Mouse (Mus musculus): ENCODE measurements around the gene Lrrn4. TPM values are rescaled to one million over a fixed set of nuclear protein-coding genes. Genes with fewer than 3 reads are reported as not detected.

Lrrn4 gene
- total RNA-seq (2022), result 1 to 10 TPM; 3.5 to 9.4 (median 5.5) TPM

DNA sequence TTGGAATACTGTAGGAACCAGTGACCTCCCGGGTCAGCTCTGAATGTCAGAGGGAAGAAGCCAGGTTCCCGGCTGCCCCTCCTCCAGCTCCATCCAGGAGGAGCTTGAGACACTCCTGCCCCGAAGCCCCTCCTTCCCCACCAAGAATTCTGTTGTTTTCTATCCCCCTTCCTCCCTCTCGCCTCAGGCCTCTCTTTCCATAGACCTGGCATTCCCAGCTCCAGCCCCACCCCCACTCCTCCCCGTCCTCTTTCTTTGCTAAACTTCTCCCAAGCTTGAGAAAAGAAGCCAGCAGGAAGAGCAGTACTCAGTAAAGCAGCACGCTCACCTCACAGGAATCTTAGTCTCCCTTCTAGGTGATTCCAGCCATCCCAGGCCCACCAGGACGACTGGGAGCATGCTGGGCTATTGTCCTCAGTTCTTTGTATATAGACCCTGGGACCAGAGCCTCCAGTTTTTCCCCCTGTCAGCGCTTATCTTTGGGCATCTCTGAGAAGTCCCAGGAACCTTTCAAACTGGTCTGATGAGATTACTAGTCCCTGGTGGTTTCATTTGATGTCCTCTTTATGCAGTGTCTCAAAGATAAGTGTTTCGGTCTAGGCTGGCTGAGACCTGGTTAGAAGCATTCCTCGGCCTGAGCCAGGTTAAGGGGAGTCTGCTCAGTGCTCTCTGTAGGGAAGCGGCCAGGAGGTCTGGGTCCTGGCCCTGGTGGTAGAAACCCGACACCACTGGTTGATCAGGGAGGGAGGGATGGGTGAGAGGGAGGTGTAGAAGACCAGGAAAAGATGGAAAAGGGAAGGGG lies at the start of gene Lrrn4:
TSS of gene Lrrn4 (minus strand) at position 48 of the 802 bp plus-strand sequence.
- no peak for DNase-seq (ENCODE audit: low spot score)

DNA sequence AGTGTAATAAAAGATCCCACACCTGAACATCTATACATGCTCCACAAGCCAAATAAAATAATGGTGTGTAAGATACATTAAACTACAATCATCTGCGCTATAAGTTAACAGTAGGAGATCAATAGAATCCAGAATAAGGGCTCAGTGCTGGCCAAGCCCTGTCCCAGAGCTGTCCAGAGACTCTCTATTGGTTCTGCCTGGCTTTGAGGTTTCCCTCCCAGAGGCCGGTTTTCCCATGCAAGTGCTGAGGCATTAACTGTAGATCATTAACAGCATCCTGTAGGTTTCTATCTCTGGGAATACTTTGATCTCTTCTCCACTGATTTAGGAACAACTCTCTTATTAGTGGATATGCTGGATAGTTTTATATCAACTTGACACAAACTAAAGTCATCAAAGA lies 48.3 kb upstream of the Lrrn4 start:
- no peak for DNase-seq (ENCODE audit: low spot score)

DNA sequence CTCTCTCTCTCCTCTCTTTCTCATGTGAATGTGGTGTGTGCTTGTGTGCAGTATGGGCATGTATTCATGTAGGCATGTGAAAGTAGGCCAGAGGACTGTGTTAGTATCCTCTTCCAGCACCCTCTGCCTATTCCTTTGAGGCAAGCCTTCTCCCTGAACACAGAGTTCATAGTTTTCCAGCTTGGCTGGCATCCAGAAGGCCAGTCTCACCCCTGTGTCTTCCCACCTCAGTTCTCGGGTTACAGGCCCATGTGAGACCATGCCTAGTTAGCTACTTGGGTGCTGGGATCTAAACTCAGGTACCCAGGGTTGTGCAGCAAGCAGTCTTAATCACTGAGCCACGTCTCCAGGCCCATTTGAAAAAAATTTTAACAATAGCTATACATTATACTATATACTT lies 47.2 kb upstream of the Lrrn4 start:
- no peak for DNase-seq (ENCODE audit: low spot score)

DNA sequence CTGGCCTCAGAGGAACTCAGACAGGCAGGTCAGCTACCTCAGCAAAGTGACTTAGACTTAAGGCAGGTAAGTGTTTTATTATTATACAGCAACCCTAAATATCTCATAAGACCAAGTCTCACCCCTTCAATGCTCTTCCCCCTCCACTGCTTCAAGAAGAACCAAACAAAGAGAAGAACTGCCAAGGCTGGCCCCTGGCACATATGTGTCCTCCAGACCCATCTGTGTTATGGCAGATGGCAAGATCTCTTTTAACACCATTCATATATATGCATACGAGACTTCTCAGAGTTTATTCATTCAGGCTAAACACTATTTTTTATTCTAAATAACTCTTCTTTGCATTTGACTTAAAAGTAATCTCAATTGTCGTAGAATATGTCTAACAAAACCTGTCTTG lies 46.6 kb upstream of the Lrrn4 start:
- no peak for DNase-seq (ENCODE audit: low spot score)

DNA sequence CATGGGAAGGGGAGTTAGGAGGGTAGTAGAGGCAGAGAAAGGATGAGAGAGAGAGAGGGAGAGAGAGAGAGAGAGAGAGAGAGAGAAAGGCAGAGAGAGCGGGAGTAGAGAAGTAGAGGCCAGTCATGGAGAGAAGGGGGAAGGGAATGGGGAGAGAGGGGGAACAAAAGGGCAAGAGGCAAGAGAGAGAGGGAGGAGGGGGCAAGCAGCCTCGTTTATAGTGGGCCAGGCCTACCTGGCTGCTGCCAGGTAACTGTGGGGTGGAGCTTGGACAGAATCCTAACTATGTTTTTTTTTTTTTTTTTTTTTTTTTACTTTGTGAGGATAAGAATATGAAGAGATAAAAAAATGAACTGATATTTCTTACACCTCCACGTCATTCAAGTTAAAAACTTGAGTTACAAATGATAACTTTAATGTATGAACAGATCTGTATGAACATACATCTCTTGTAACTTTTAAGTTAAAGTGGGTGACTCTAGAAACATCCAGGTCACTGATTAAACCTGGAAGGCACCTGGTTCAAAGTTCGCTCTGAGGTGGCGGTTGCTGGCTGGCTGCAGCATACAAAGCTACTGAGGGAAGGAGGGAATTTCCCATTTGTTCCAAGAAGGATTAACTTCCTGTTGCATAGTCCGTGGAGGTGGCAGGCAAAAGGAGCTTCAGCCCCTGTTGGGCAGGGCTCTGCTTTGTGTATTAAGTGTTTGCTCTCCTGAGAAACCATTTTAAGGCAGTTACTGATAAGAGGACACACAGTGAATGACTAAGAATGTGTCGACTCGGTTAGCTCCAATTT lies 42.8 kb upstream of the Lrrn4 start:
- DNase-seq (ENCODE audit: low spot score), result no peak

DNA sequence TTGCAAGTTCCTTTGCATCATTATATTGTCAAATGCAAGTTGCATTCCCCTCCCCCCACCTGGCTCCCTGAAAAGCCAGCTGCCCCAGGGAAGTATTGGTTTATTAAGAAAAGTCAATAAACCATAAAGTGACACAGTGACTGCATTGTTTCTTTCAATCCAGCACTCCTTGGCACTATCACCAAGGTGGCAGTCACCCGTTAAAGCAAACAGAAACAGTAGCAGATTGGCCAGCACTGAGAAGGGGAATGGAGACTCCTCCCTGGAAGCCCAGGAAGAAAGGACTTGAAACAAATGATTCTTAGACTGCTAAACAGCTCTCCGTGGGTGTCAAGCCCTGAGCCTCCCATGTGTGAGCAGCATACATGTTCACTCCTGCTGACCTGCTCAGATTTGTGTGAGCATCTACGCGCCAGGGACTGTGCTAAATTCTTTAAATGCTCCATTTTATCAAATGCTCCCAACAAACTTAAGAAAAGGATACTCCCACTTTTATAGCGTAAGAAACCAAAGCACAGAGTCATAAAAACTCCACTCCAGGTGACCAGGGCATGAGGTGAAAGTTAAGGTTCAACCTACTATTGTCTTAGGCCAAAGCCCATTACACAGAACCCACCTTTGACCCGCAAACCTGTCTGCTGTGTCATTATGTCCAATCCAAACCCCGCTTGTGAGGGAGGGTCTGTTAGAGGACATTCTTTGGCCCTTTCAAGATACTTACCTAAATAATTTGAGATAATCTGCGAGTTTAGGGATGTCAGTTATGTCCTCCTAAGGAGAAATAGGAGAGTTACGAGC lies 41.6 kb upstream of the Lrrn4 start:
- DNase-seq (ENCODE audit: low spot score), result no peak

DNA sequence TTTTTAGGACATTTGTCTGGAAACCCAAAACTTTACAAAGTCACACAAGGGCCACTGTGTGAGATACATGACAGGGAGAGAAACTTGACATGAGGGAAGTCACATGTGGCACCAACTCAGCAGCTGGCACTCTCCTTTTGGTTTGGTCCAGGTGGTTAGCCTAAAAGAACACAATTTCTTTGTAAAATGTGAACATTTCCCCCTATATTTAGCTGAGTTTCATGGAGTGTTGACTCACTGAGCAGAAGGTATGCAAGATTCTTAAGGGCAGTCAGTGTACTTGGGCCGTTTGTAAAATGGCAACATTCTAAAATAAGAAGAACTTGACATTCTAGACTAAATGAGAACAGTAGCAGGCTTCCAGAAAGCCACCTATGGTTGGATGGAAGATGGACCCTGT lies 34.1 kb upstream of the Lrrn4 start:
- DNase-seq (ENCODE audit: low spot score), result no peak

DNA sequence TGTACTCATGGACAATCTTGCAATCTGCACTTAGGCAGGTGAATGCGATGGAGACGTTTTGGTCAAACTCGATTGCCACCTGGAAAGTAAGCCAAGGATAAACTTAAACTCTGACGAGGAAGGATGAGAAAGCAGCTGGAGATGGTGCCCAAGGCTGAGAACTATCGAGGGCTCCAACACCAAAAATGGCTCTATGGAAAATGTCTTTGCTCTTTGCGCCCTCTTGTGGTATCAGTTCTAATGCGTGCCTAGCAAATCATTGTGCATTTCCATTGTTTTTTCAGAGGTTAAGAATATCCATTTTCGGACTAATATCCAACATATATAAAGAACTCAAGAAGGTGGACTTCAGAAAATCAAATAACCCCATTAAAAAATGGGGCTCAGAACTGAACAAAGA lies 26.1 kb upstream of the Lrrn4 start:
- peak; percentile 24 for DNase-seq (ENCODE audit: low spot score)

DNA sequence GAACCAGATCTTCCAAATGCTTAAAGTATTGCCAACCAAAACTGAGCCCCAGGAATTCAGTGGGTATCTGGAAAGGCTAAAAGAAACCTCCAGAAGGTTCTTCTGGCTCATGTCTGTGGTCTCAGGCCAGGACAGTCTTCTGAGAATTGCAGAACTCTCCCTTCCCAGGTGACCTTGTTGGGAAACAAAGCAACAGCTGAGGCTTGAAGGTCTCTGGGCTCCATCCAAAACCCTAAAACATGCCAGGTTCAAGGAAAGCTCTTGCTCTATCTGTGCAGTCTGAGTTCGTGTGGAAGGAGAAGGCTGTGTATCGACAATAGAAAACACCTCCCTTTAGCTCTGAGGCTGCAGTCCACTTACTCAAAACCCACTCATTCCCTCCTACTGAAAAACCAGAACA lies 24.3 kb upstream of the Lrrn4 start:
- DNase-seq (ENCODE audit: low spot score), result no peak

DNA sequence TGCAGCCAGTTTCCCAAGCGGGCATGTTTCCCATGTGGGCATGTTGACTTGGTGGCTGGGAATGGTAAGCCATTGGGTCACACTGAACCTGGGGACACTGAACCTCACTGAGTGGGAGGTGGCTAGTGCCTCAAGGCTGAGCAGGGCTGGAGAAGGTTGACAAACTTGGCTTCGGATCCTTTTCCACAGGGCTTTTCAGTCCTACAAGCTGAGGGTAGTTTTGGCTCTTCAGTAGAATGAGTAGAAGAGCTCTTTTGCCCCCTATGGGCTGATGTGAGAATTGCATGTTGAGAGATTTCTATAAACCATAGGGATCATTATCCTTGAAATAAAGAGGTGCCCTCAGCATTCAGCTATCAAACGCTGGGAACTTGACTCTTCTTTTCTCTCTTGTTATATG lies 22.8 kb upstream of the Lrrn4 start:
- peak; percentile 45 for DNase-seq (ENCODE audit: low spot score)

DNA sequence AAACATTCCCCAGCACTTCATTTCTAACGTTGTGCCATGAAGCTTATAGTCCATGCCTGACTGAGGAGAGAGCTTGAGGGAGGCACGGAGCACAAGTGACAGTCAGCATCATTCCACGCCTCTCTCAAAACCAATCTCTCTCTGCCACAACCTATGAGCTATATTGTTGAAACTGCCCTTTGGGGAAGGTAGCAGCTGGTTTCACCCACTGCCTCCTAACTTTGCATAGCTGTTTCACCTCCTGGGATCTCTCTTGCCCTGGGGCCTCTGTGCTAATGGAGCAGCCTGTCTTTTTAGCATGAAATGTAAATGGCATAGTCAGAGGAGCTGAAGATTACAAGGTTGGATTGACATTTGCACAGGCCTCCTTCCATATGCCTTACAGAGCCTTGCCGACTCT lies 21.4 kb upstream of the Lrrn4 start:
- DNase-seq (ENCODE audit: low spot score), result no peak

DNA sequence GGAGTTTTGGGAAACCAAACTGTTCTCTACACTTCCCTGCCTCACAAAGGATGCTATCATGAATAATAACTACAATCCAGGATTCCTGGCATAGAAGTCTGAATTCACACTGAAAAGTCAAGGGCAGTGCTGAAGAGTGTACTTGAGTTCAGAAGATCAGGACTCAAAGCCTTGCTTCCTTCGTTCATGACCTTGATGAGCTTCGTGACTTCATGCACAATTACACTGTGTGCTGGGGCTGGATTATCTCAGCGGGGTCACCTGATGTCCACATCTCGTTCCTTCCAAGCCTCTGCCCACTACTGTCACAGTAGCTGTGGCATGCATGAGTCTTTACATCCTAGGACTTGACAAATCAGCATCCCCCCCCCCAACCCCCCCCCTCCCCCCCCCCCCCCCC lies 20.9 kb upstream of the Lrrn4 start:
- no peak for DNase-seq (ENCODE audit: low spot score)

DNA sequence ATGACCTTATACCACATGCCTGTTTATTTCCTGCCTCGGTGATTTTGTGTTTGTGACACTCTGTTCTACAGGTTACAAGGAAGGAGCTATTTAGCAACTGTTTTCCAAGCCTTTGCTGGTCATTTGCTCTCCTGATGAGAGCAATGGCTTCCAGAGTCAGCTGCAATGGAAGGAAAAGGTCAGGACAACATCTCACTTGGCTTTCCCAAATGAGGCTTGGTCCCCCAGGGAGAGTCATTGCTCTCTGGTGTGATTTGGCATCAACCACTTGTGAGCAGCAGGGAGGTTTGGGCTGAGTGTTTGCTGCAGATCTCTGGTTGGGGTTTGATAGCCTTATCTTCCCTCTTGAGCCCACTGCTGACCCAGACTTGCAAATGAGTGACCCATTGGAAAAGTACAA lies 19.9 kb upstream of the Lrrn4 start:
- DNase-seq (ENCODE audit: low spot score), result no peak

DNA sequence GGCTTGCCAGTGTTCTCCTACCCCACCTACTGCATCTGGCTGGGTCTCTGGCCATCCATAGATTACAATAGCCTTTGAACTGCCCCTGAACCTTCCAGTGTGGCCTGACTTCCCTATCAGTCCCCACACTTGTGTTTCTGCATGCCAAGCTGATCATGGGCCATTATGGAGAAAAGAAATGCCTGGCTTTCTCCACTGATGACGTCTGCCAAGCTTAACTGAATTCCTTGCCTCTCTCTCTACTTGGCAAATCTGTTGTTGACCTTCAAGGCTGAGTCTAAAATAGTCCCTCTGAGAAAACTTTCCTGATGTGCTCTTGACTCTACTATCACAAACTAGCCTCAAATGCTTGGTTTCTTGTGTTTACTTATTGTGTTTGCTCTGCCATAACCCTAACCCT lies 17.5 kb upstream of the Lrrn4 start:
- DNase-seq (ENCODE audit: low spot score), result no peak

DNA sequence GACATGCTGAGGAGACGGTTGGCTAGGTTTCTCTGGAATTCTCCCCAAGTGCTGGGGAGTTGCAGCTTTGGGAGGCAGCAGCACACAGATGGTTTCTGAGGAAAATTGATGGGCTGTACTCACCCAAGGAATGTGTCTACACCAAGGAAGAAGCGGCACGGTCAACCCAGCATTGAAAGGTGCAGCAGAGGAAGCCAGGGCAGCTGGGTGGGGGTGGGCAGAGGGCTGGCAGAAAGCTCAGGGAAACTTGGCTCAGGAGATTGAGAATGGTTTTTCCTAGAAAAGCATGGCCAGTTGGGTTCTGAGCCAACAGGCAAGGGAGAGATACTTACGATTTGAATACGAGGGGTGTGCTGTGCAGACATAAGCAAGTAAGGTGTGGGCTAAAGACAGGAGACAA lies 13.1 kb upstream of the Lrrn4 start:
- DNase-seq (ENCODE audit: low spot score), result no peak

DNA sequence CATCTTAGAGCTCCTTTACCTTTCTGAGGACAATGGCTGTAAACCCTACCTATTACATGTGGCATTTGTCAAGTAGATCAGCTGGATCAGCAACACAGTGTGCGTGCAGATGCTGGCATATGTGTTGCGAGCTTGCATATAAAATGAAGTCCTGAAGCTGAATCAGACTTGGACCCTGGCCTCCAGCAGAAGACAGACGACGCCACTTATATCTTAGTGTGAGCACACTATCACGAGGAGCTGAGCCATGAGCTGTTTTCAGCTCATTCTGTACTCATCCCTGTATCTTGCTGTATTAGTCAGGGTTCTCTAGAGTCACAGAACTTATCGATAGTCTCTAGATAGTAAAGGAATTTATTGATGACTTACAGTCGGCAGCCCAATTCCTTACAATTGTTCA lies 4.6 kb upstream of the Lrrn4 start:
- DNase-seq (ENCODE audit: low spot score), result no peak

DNA sequence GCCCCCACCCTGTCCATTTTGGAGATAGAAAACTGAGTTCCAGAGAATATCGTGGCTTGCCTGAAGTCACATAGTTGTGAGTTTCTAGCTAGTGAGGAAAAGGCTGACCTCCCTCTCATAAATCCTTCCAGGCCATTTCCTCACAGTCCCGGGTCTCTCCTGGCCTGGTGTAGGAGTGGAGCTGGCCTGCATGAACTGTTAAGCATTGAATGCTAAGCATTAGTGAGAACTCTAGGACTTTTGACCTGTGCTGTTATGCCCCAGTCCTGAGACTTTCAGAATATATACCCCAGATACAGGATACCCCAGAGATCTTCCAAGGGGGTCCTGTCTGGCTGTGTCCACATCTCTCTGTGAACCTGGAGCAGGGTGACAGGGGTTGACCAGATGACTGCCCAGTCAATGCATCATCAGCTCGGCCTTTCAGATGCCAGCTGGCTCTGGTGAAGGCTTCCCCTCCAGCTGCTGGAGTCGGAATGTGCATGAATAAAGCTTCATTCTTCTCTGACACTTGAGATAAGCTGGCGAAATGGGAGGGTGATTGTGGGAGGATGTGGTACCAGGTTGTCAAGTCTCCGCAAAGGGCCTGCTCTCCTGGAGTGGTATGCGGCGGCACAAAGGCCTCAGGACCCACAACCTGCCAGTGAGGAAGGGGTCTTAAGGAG lies 3.7 kb upstream of the Lrrn4 start:
- no peak for DNase-seq (ENCODE audit: low spot score)

DNA sequence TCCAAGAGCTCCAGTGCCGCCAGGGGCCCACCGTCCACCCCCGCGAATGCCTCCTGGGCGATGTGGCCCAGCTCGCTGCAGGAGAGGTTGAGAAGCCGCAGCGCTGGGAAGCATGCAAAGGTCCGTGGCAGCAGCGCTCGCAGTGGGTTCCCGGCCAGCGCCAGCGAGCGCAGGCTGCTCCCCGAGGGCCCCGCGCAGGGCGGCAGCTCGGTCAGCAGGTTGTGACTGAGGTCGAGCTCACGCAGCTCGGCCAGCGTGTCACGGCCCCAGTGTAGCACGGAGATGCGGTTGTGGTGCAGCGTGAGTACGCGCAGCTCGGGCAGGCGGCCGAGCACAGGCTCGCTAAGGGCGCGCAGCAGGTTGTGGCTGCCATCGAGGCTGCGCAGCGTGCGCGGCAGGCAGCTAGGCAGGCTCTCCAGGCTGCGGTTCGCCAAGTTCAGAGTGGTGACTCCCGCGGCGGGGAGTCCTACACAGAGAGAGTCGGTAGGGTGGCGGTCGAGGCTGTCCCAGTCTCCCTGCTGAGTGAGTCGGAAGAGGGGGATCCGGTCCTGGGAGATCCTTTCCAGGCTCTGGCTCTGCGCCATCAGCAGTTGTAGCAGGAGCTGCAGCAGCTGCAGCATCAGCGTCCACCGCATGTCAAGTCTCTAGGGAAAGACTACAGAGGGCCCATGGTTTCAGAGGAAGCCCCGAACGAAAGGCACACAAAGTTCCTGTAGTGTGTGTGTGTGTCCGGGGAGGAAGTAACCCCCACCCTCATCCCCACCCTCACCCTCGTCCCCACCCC lies 1.2 kb downstream of the Lrrn4 start:
- DNase-seq (ENCODE audit: low spot score), result no peak

DNA sequence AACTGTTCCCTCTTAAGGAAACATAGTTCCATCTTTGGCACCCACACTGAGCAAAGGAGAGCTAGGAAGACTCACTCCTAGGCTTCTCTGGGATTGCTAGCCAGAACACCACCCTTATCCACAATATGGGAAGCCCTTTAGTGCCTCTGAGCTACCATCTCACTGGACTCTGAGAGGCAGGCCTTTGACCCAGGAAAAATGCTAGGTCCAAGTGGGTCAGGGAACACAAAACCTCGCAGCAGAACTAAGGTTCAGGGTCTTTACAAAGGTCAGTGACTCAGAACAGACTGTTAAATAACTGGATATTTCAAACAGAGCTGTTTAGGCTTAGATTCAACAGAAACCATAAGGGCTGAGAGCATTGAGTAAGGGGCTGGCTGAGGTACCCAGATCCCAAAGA lies 3.7 kb downstream of the Lrrn4 start:
- DNase-seq (ENCODE audit: low spot score), result no peak

DNA sequence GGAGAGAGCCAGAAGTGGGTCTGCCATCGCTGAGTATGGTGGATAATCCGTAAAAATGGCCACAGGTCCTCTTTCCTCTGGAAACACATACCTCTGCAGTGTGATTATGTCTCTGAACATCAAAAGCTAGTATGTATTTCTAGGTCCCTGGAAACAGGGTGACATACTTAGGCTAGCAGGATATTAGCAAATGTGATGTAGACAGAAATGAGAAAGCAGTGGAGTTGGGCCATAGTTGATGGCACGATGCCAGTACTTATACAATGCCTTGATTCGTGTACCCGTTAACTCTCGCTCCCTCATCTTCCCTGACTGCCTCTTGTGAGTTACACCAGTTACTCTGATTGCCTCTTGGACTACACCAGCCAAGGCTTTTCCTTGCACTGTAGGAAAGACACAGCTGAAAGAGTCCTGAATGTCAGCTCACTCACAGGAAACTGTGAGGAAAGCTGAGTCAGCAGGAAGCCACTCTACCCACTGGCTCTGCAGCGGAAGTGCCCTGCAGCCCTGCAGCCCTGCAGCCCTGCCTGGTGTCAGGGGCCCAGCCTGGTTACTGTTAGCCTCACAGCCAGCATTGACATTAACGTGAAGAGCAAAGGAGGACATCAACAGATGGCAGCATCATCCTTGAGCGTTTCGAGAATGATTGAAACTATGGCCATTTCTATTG lies 6.9 kb downstream of the Lrrn4 start:
- DNase-seq (ENCODE audit: low spot score), result no peak

DNA sequence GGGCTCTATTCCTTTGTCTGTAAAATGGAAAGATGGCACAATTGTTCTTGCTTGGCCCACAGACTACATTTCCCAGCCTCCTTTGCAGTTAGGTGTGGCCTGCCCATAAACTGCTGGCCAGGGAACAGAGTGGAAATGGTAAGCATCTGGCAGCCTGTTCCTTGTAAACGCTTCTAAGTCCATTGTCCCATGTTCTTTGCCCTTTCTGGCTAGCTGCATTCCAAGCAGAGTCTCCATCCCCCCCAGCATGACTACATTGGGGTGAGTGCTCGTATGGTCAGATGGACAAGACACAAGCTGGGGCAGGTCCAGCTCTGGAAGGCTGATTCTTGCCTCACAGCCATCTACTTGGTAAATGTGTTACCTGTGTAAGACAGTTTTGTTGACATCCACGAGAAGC lies 9.0 kb downstream of the Lrrn4 start:
- DNase-seq (ENCODE audit: low spot score), result no peak
